Mouse (Mus musculus): ENCODE measurements around the gene Brwd1. TPM values are rescaled to one million over a fixed set of nuclear protein-coding genes. Genes with fewer than 3 reads are reported as not detected.

The Brwd1 gene
- polyA plus RNA-seq, 1 experiment: 47.0 TPM

GRCm38 (mm10) chr16:95956618-95957017 is 125.7 kb downstream of the Brwd1 start:
- Histone ChIP-seq H3K4me3 (replicated peaks; ENCODE audit: control insufficient read depth, low read depth, low read length) (no peak overlapping the region), H3K4me1 (ENCODE audit: control insufficient read depth, insufficient read depth, low read length) (no peaks in the 10 kb centered on the region; the same call in none of the 2 replicates), H3K27ac (ENCODE audit: control insufficient read depth, insufficient read depth, low read depth, low read length, poor library complexity) (no peak overlapping the region)
- TF ChIP-seq CTCF (IDR thresholded peaks at IDR 0.05; ENCODE audit: control insufficient read depth, insufficient read depth, low read length) (no peak; the same call in 1 of the 2 replicates), POLR2A (IDR thresholded peaks at IDR 0.05; ENCODE audit: borderline replicate concordance, control insufficient read depth, low read depth, low read length) (no peak)
- 56% methylated on average over 5 of the region's 5 CpGs for WGBS

- WGBS: 23% methylated on average over 5 of the region's 5 CpGs
- H3K27ac ChIP-seq (ENCODE audit: control insufficient read depth, insufficient read depth, low read depth, low read length, poor library complexity): peak overlapping the region; percentile 30; the same call in 1 of the 2 replicates
- TF ChIP-seq CTCF (IDR thresholded peaks at IDR 0.05; ENCODE audit: control insufficient read depth, insufficient read depth, low read length) (no peak), POLR2A (IDR thresholded peaks at IDR 0.05; ENCODE audit: borderline replicate concordance, control insufficient read depth, low read depth, low read length) (no peak)
Observed at GRCm38 (mm10) chr16:95955716-95956346, 126.5 kb downstream of the Brwd1 start.

GRCm38 (mm10) chr16:95954341-95954740 is 128.0 kb downstream of the Brwd1 start:
- no peak overlapping the region for H3K27ac ChIP-seq (ENCODE audit: control insufficient read depth, insufficient read depth, low read depth, low read length, poor library complexity)
- WGBS: 82% methylated on average over 3 of the region's 3 CpGs
- H3K4me1 ChIP-seq (ENCODE audit: control insufficient read depth, insufficient read depth, low read length): no peaks in the 10 kb centered on the region; the same call in none of the 2 replicates
- TF ChIP-seq POLR2A (IDR thresholded peaks at IDR 0.05; ENCODE audit: borderline replicate concordance, control insufficient read depth, low read depth, low read length): no peak
- no peak for TF ChIP-seq CTCF (IDR thresholded peaks at IDR 0.05; ENCODE audit: control insufficient read depth, insufficient read depth, low read length)
- no peak overlapping the region for H3K4me3 ChIP-seq (replicated peaks; ENCODE audit: control insufficient read depth, low read depth, low read length)

More at GRCm38 (mm10) chr16:95955716-95956346, 126.5 kb downstream of the Brwd1 start:
- H3K4me3 ChIP-seq (replicated peaks; ENCODE audit: control insufficient read depth, low read depth, low read length): no peak overlapping the region
- no peaks in the 10 kb centered on the region; the same call in none of the 2 replicates for H3K4me1 ChIP-seq (ENCODE audit: control insufficient read depth, insufficient read depth, low read length)

- no peak overlapping the region for H3K4me3 ChIP-seq (replicated peaks; ENCODE audit: control insufficient read depth, low read depth, low read length)
- H3K4me1 ChIP-seq (ENCODE audit: control insufficient read depth, insufficient read depth, low read length): no peaks in the 10 kb centered on the region; the same call in none of the 2 replicates
- TF ChIP-seq POLR2A (IDR thresholded peaks at IDR 0.05; ENCODE audit: borderline replicate concordance, control insufficient read depth, low read depth, low read length) (no peak), CTCF (IDR thresholded peaks at IDR 0.05; ENCODE audit: control insufficient read depth, insufficient read depth, low read length) (no peak)
- WGBS: 86% methylated on average over 4 of the region's 4 CpGs
- no peak overlapping the region for H3K27ac ChIP-seq (ENCODE audit: control insufficient read depth, insufficient read depth, low read depth, low read length, poor library complexity)
Observed at GRCm38 (mm10) chr16:95953159-95953650, 129.1 kb downstream of the Brwd1 start.

GRCm38 (mm10) chr16:95951471-95951870 is 130.9 kb downstream of the Brwd1 start:
- TF ChIP-seq POLR2A (IDR thresholded peaks at IDR 0.05; ENCODE audit: borderline replicate concordance, control insufficient read depth, low read depth, low read length) (no peak), CTCF (IDR thresholded peaks at IDR 0.05; ENCODE audit: control insufficient read depth, insufficient read depth, low read length) (no peak)
- Histone ChIP-seq H3K4me1 (ENCODE audit: control insufficient read depth, insufficient read depth, low read length) (no peaks in the 10 kb centered on the region; the same call in 1 of the 2 replicates), H3K27ac (ENCODE audit: control insufficient read depth, insufficient read depth, low read depth, low read length, poor library complexity) (no peak overlapping the region), H3K4me3 (replicated peaks; ENCODE audit: control insufficient read depth, low read depth, low read length) (no peak overlapping the region)
- WGBS: 90% methylated on average over 2 of the region's 2 CpGs

- H3K4me3 ChIP-seq (replicated peaks; ENCODE audit: control insufficient read depth, low read depth, low read length): no peak overlapping the region
- H3K4me1 ChIP-seq (ENCODE audit: control insufficient read depth, insufficient read depth, low read length): no peaks in the 10 kb centered on the region
- 26% methylated on average over 20 of the region's 20 CpGs for WGBS
- TF ChIP-seq POLR2A (IDR thresholded peaks at IDR 0.05; ENCODE audit: borderline replicate concordance, control insufficient read depth, low read depth, low read length) (no peak), CTCF (IDR thresholded peaks at IDR 0.05; ENCODE audit: control insufficient read depth, insufficient read depth, low read length) (peak; percentile 86)
- H3K27ac ChIP-seq (ENCODE audit: control insufficient read depth, insufficient read depth, low read depth, low read length, poor library complexity): no peak overlapping the region
Observed at GRCm38 (mm10) chr16:95945389-95946311, 136.7 kb downstream of the Brwd1 start.

- TF ChIP-seq POLR2A (IDR thresholded peaks at IDR 0.05; ENCODE audit: borderline replicate concordance, control insufficient read depth, low read depth, low read length): no peak
- TF ChIP-seq CTCF (IDR thresholded peaks at IDR 0.05; ENCODE audit: control insufficient read depth, insufficient read depth, low read length): no peak
- H3K4me3 ChIP-seq (replicated peaks; ENCODE audit: control insufficient read depth, low read depth, low read length): no peak overlapping the region
- WGBS: 88% methylated on average over 6 of the region's 6 CpGs
- H3K27ac ChIP-seq (ENCODE audit: control insufficient read depth, insufficient read depth, low read depth, low read length, poor library complexity): no peak overlapping the region
- no peaks in the 10 kb centered on the region for H3K4me1 ChIP-seq (ENCODE audit: control insufficient read depth, insufficient read depth, low read length)
Observed at GRCm38 (mm10) chr16:95943186-95943585, 139.1 kb downstream of the Brwd1 start.

Other genes starting within 250 kb of the Brwd1 start
- 17.4 and 26.4 TPM in 2 replicates for gene Psmg1, start 91.6 kb downstream of the Brwd1 start, polyA plus RNA-seq (2011; ENCODE audit: insufficient read depth, insufficient read length, low replicate concordance, missing spikeins)
- 53.4 and 102 TPM in 2 replicates for gene Hmgn1, start 45.2 kb upstream of the Brwd1 start, polyA plus RNA-seq (2011; ENCODE audit: insufficient read depth, insufficient read length, low replicate concordance, missing spikeins)
- 3.4 and 9.9 TPM in 2 replicates for gene Wrb, start 62.9 kb upstream of the Brwd1 start, polyA plus RNA-seq (2011; ENCODE audit: insufficient read depth, insufficient read length, low replicate concordance, missing spikeins)
- gene Lca5l, start 109.7 kb upstream of the Brwd1 start, polyA plus RNA-seq (2011; ENCODE audit: insufficient read depth, insufficient read length, low replicate concordance, missing spikeins): 1.3 TPM in 1 of 2 replicates, not detected in the other
- gene Sh3bgr, start 117.9 kb upstream of the Brwd1 start, polyA plus RNA-seq (2011; ENCODE audit: insufficient read depth, insufficient read length, low replicate concordance, missing spikeins): 2.7 and 7.6 TPM in 2 replicates
- gene B3galt5, start 153.3 kb upstream of the Brwd1 start, polyA plus RNA-seq (2011; ENCODE audit: insufficient read depth, insufficient read length, low replicate concordance, missing spikeins): 0.37 and 0.50 TPM in 2 replicates